Mouse (Mus musculus) testis, adult 10 weeks (tissue): ENCODE results near the gene Ano2. TPM values are rescaled to one million over a fixed set of nuclear protein-coding genes. Genes with fewer than 3 reads are reported as not detected.

ENCODE experiments used
- polyA plus RNA-seq: library from polyadenylated mRNA; stranded (reverse); fragments of 350-450 nt; fragmentation: Illumina TruSeq; extraction: RNeasy Lipid Tissue Mini Kit (QIAGEN cat#74804); gene quantifications from one replicate; pipeline ENCODE4 v1.2.3, GENCODE M21; 2014; ENCODE audit warnings: low read depth, low replicate concordance

Ano2 gene
- 3.4 TPM for polyA plus RNA-seq

DNA sequence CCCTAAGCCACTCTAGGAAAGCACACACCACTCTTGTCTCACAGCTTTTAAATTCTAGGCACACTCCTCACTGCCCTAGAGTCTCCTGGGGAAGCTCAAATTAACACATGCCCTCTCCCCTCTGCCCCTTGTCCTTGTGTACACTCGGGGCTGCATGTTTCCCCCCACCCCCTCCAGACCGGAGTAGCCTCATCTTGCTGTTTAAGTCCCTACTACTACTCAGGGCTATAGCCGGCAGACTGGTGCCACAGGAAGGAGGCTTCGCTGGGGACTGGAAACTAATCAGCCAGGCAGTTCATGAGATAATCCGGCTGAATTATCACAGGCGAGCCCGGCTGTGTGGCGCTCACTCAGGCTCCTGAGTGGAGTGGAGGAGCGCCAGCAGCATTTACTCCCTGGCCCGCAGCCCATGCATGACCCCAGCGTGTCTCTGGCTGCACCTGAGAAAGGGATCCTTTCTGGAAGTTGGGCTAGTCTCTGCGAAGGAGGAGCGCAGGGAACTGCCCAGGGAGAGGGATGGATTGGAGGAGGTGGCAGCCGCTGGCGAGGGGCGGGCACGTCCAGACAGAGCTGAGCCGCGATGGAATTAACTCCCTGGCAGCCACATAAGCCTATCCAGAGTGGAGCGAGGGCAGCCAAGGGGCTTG, at the start of gene Ano2:
Ano2 (plus strand) TSS at position 363 of the 647 bp plus-strand sequence.

Other genes starting within 250 kb of the Ano2 start
- gene Cd9, start 195.6 kb upstream of the Ano2 start, polyA plus RNA-seq, result 5.0 TPM
- 0.97 TPM for gene Vwf, start 143.6 kb upstream of the Ano2 start, polyA plus RNA-seq